Mouse (Mus musculus): ENCODE results near the gene Olfml3. TPM values are rescaled to one million over a fixed set of nuclear protein-coding genes. Genes with fewer than 3 reads are reported as not detected.

Gene Olfml3
- polyA plus RNA-seq, 1 experiment, result 15.3 TPM

DNA sequence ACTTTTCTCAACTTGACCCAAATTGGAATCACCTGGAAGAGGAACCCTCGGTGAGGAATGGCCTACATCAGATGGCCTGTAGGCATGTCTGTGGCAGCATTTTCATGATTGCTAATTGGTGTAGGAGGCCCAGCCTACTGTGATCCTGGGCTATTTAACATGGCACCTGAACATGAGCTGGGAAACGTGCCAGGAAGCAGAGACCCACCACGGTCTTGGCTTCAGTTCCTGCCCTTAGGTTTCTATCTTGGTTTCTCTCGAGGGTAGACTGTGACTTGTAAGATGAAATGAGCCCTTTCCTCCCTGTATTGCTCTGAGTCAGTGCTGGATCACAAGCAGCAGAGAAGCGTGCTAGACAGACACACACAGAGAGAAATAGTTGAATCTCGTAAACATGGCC is 33.1 kb downstream of the Olfml3 start:
- H3K79me2 ChIP-seq (ENCODE audit: control insufficient read depth, insufficient read depth), result no peaks in the 10 kb centered on the region
- TF ChIP-seq TCF3 (IDR thresholded peaks at IDR 0.05; ENCODE audit: insufficient read length, low read depth), result no peak
- TF ChIP-seq SRF (IDR thresholded peaks at IDR 0.05; ENCODE audit: control insufficient read depth, insufficient read length, low read depth), result no peak
- TF ChIP-seq POLR2AphosphoS2 (IDR thresholded peaks at IDR 0.05; ENCODE audit: insufficient read length, low read depth), result no peak
- TF ChIP-seq USF1 (IDR thresholded peaks at IDR 0.05; ENCODE audit: low read depth), result no peak
- no peak for TF ChIP-seq TCF12 (IDR thresholded peaks at IDR 0.05; ENCODE audit: insufficient read depth, poor library complexity, severe bottlenecking)
- no peak for TF ChIP-seq MAX (IDR thresholded peaks at IDR 0.05; ENCODE audit: low read depth)
- no peak for TF ChIP-seq REST (IDR thresholded peaks at IDR 0.05; ENCODE audit: insufficient read depth, insufficient read length)
- TF ChIP-seq POLR2A (IDR thresholded peaks at IDR 0.05; ENCODE audit: insufficient read length, low read depth), result no peak
- TF ChIP-seq CEBPB (IDR thresholded peaks at IDR 0.05; ENCODE audit: insufficient read depth, poor library complexity, severe bottlenecking), result no peak
- no peak for TF ChIP-seq MYOG (IDR thresholded peaks at IDR 0.05; ENCODE audit: control insufficient read depth in 1 of 3, insufficient read depth in 1 of 3, insufficient read length in 2 of 3, low read depth in 2 of 3)
- TF ChIP-seq E2F4 (IDR thresholded peaks at IDR 0.05; ENCODE audit: insufficient read depth), result no peak
- TF ChIP-seq MYOD1 (IDR thresholded peaks at IDR 0.05; ENCODE audit: control insufficient read depth in 1 of 3, insufficient read length in 2 of 3, low read depth in 2 of 3), result no peak
- H3K27me3 ChIP-seq (ENCODE audit: control insufficient read depth, insufficient read depth, insufficient read length), result no peaks in the 10 kb centered on the region
- H3ac ChIP-seq (ENCODE audit: control insufficient read depth, insufficient read length), result no peak overlapping the region
- no peak overlapping the region for H3K4me3 ChIP-seq
- no peak overlapping the region for H3K4me2 ChIP-seq (ENCODE audit: low read depth)
- H3K36me3 ChIP-seq (ENCODE audit: control insufficient read depth, insufficient read depth), result no peaks in the 10 kb centered on the region

DNA sequence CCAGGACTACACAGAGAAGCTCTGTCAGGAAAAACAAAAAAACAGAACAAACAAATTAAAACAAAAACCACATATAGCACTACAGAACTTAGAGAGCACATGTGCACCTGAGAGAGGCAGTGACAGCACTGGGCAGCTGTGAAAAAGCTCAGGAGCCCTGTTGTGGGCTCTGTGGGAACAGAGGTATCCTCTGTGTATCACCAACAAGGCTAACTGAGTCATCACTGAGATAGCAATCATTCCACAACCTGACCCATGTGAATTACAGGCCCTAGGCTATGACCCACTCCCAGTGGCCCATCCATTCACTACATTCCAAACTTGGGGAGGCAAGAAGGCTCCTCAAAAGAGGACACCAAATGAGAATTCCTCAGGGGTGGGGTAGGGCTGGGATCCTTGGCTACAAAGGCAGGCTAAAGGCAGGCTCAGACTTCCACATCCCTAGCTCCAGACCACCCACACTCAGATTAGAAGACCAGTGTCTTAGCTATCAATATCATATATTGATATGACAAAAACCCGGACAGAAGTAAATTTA is 41.3 kb downstream of the Olfml3 start:
- Histone ChIP-seq H3K4me2 (ENCODE audit: low read depth) (no peak overlapping the region), H3ac (ENCODE audit: control insufficient read depth, insufficient read length) (no peak overlapping the region), H3K36me3 (ENCODE audit: control insufficient read depth, insufficient read depth) (no peaks in the 10 kb centered on the region), H3K27me3 (ENCODE audit: control insufficient read depth, insufficient read depth, insufficient read length) (no peaks in the 10 kb centered on the region), H3K4me3 (no peak overlapping the region), H3K79me2 (ENCODE audit: control insufficient read depth, insufficient read depth) (no peaks in the 10 kb centered on the region)
- TF ChIP-seq E2F4 (IDR thresholded peaks at IDR 0.05; ENCODE audit: insufficient read depth) (no peak), POLR2A (IDR thresholded peaks at IDR 0.05; ENCODE audit: insufficient read length, low read depth) (no peak), MYOD1 (IDR thresholded peaks at IDR 0.05; ENCODE audit: control insufficient read depth in 1 of 3, insufficient read length in 2 of 3, low read depth in 2 of 3) (peak in 1 of 3 experiments; percentile 19), MYOG (IDR thresholded peaks at IDR 0.05; ENCODE audit: control insufficient read depth in 1 of 3, insufficient read depth in 1 of 3, insufficient read length in 2 of 3, low read depth in 2 of 3) (peak in 1 of 3 experiments; percentile 9)

DNA sequence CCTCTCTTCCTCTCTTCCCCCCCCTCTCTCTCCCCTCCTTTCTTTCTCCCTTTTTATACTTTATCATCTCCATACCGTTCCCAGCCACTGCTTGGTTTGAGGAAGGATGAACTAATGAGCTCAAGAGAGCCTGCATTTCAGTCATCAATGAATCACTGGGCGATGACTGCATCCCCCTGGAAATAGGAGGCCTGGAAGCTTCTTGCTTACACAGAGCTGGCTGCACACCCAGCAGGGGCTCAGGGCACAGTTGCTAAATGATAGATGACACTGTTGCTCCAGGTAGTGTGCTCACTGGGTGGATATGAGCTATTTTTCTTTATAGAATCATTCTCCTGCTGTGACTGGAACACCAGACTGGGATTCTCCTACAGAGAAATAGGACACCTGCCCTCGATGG is 42.2 kb downstream of the Olfml3 start:
- TF ChIP-seq TCF12 (IDR thresholded peaks at IDR 0.05; ENCODE audit: insufficient read depth, poor library complexity, severe bottlenecking), result no peak
- TF ChIP-seq E2F4 (IDR thresholded peaks at IDR 0.05; ENCODE audit: insufficient read depth), result no peak
- no peak for TF ChIP-seq MYOD1 (IDR thresholded peaks at IDR 0.05; ENCODE audit: control insufficient read depth in 1 of 3, insufficient read length in 2 of 3, low read depth in 2 of 3)
- TF ChIP-seq MYOG (IDR thresholded peaks at IDR 0.05; ENCODE audit: control insufficient read depth in 1 of 3, insufficient read depth in 1 of 3, insufficient read length in 2 of 3, low read depth in 2 of 3), result no peak
- no peak for TF ChIP-seq POLR2AphosphoS2 (IDR thresholded peaks at IDR 0.05; ENCODE audit: insufficient read length, low read depth)
- no peak for TF ChIP-seq USF1 (IDR thresholded peaks at IDR 0.05; ENCODE audit: low read depth)
- TF ChIP-seq REST (IDR thresholded peaks at IDR 0.05; ENCODE audit: insufficient read depth, insufficient read length), result no peak
- TF ChIP-seq SRF (IDR thresholded peaks at IDR 0.05; ENCODE audit: control insufficient read depth, insufficient read length, low read depth), result no peak
- no peak for TF ChIP-seq POLR2A (IDR thresholded peaks at IDR 0.05; ENCODE audit: insufficient read length, low read depth)
- TF ChIP-seq CEBPB (IDR thresholded peaks at IDR 0.05; ENCODE audit: insufficient read depth, poor library complexity, severe bottlenecking), result no peak
- TF ChIP-seq MAX (IDR thresholded peaks at IDR 0.05; ENCODE audit: low read depth), result no peak
- no peak for TF ChIP-seq TCF3 (IDR thresholded peaks at IDR 0.05; ENCODE audit: insufficient read length, low read depth)
- no peak overlapping the region for H3K4me3 ChIP-seq
- H3K27me3 ChIP-seq (ENCODE audit: control insufficient read depth, insufficient read depth, insufficient read length), result no peaks in the 10 kb centered on the region
- no peak overlapping the region for H3K4me2 ChIP-seq (ENCODE audit: low read depth)
- H3K79me2 ChIP-seq (ENCODE audit: control insufficient read depth, insufficient read depth), result no peaks in the 10 kb centered on the region
- no peaks in the 10 kb centered on the region for H3K36me3 ChIP-seq (ENCODE audit: control insufficient read depth, insufficient read depth)
- no peak overlapping the region for H3ac ChIP-seq (ENCODE audit: control insufficient read depth, insufficient read length)

DNA sequence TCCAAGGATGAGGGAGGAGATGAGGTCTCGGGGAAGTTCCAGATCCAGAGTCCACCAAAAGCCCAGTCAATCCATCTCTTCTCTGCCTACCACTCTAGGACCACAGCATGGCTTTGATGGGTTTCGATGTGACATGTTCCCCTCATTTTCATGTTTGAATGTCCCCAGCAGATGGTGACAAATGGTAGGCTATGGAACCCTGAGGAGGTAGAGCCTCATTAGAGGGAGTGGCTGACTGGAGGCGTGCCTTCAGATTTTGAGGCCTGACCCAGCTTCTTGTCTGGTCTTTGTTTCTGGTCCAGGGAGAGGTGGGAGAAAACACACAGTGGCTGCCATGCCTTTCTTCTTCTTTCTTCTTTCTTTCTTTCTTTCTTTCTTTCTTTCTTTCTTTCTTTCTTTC is 47.3 kb downstream of the Olfml3 start:
- Histone ChIP-seq H3K79me2 (ENCODE audit: control insufficient read depth, insufficient read depth) (no peaks in the 10 kb centered on the region), H3K4me3 (no peak overlapping the region), H3K36me3 (ENCODE audit: control insufficient read depth, insufficient read depth) (no peaks in the 10 kb centered on the region), H3K4me2 (ENCODE audit: low read depth) (no peak overlapping the region), H3K27me3 (ENCODE audit: control insufficient read depth, insufficient read depth, insufficient read length) (no peaks in the 10 kb centered on the region), H3ac (ENCODE audit: control insufficient read depth, insufficient read length) (no peak overlapping the region)
- TF ChIP-seq MYOG (IDR thresholded peaks at IDR 0.05; ENCODE audit: control insufficient read depth in 1 of 3, insufficient read depth in 1 of 3, insufficient read length in 2 of 3, low read depth in 2 of 3), result no peak
- TF ChIP-seq CEBPB (IDR thresholded peaks at IDR 0.05; ENCODE audit: insufficient read depth, poor library complexity, severe bottlenecking), result no peak
- TF ChIP-seq POLR2A (IDR thresholded peaks at IDR 0.05; ENCODE audit: insufficient read length, low read depth), result no peak
- no peak for TF ChIP-seq SRF (IDR thresholded peaks at IDR 0.05; ENCODE audit: control insufficient read depth, insufficient read length, low read depth)
- no peak for TF ChIP-seq MAX (IDR thresholded peaks at IDR 0.05; ENCODE audit: low read depth)
- TF ChIP-seq POLR2AphosphoS2 (IDR thresholded peaks at IDR 0.05; ENCODE audit: insufficient read length, low read depth), result no peak
- no peak for TF ChIP-seq USF1 (IDR thresholded peaks at IDR 0.05; ENCODE audit: low read depth)
- no peak for TF ChIP-seq E2F4 (IDR thresholded peaks at IDR 0.05; ENCODE audit: insufficient read depth)
- TF ChIP-seq REST (IDR thresholded peaks at IDR 0.05; ENCODE audit: insufficient read depth, insufficient read length), result no peak
- TF ChIP-seq TCF3 (IDR thresholded peaks at IDR 0.05; ENCODE audit: insufficient read length, low read depth), result no peak
- TF ChIP-seq TCF12 (IDR thresholded peaks at IDR 0.05; ENCODE audit: insufficient read depth, poor library complexity, severe bottlenecking), result no peak
- no peak for TF ChIP-seq MYOD1 (IDR thresholded peaks at IDR 0.05; ENCODE audit: control insufficient read depth in 1 of 3, insufficient read length in 2 of 3, low read depth in 2 of 3)
